Mouse (Mus musculus) mature B cell (primary cell): ENCODE measurements around the gene Htr6.

Experiments used
- in situ Hi-C: fragments of 300-500 bp; cut with MboI; formaldehyde crosslinking; loops from 2 replicates; pipeline ENCODE4 v1.14.3; 2019

Htr6 gene

GRCm38 (mm10) chr4:139075041-139075711, at the start of gene Htr6:
Htr6 (minus strand) TSS chr4:139075570.
- in situ Hi-C loops: no loop called here

- in situ Hi-C loops: no loop called here
Measured at GRCm38 (mm10) chr4:139124940-139125339, 49.6 kb upstream of the Htr6 start.

- in situ Hi-C loops: no loop called here
Measured at GRCm38 (mm10) chr4:139122557-139122956, 47.2 kb upstream of the Htr6 start.

- in situ Hi-C loops: no loop called here
Measured at GRCm38 (mm10) chr4:139120998-139121397, 45.6 kb upstream of the Htr6 start.

- in situ Hi-C loops: no loop called here
Measured at GRCm38 (mm10) chr4:139120281-139120814, 45.0 kb upstream of the Htr6 start.

GRCm38 (mm10) chr4:139116356-139117063, 41.1 kb upstream of the Htr6 start:
- in situ Hi-C loops: no loop called here

- in situ Hi-C loops: no loop called here
Measured at GRCm38 (mm10) chr4:139115721-139116120, 40.4 kb upstream of the Htr6 start.

- in situ Hi-C loops: no loop called here
Measured at GRCm38 (mm10) chr4:139112482-139112881, 37.1 kb upstream of the Htr6 start.

GRCm38 (mm10) chr4:139111421-139111820, 36.1 kb upstream of the Htr6 start:
- in situ Hi-C loops: no loop called here

- in situ Hi-C loops: no loop called here
Measured at GRCm38 (mm10) chr4:139110858-139111257, 35.5 kb upstream of the Htr6 start.

GRCm38 (mm10) chr4:139105453-139105852, 30.1 kb upstream of the Htr6 start:
- in situ Hi-C loops: no loop called here

GRCm38 (mm10) chr4:139101546-139101945, 26.2 kb upstream of the Htr6 start:
- in situ Hi-C loops: no loop called here

GRCm38 (mm10) chr4:139100326-139100725, 25.0 kb upstream of the Htr6 start:
- in situ Hi-C loops: no loop called here

GRCm38 (mm10) chr4:139096201-139096600, 20.8 kb upstream of the Htr6 start:
- in situ Hi-C loops: no loop called here

GRCm38 (mm10) chr4:139095406-139095805, 20.0 kb upstream of the Htr6 start:
- in situ Hi-C loops: no loop called here

- in situ Hi-C loops: no loop called here
Measured at GRCm38 (mm10) chr4:139093196-139093530, 17.8 kb upstream of the Htr6 start.

GRCm38 (mm10) chr4:139092356-139093195, 17.2 kb upstream of the Htr6 start, which contains the start of gene Nbl1:
Nbl1 (minus strand) TSS chr4:139092993.
- in situ Hi-C loops: no loop called here

GRCm38 (mm10) chr4:139091478-139092355, 16.3 kb upstream of the Htr6 start:
- in situ Hi-C loops: no loop called here

- in situ Hi-C loops: no loop called here
Measured at GRCm38 (mm10) chr4:139091066-139091465, 15.7 kb upstream of the Htr6 start.

GRCm38 (mm10) chr4:139090303-139090940, 15.1 kb upstream of the Htr6 start:
- in situ Hi-C loops: no loop called here
